Mouse (Mus musculus): ENCODE measurements around the gene Etv6.

Etv6 gene

DNA sequence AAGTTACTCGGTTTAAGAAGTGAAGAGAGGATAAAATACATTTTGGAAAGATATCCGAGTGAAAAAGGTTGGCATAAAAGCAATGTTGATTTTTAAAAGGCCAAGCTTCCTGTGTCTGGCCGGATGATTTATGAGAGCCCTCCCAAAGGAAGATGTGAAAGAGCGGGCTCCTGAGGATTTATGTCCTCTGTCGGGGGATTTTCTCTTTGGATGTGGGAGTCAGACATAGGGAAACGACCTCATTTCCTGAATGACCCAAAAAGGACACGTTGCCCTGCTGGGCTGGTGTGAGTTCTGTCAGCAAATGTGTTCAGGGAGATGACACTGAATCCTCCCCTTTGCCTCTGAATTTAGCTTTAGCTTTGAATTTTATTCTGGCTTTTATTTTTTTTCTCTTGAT, 8.0 kb downstream of the Etv6 start:
- no peak for DNase-seq (ENCODE audit: low spot score in 2 of 2)

DNA sequence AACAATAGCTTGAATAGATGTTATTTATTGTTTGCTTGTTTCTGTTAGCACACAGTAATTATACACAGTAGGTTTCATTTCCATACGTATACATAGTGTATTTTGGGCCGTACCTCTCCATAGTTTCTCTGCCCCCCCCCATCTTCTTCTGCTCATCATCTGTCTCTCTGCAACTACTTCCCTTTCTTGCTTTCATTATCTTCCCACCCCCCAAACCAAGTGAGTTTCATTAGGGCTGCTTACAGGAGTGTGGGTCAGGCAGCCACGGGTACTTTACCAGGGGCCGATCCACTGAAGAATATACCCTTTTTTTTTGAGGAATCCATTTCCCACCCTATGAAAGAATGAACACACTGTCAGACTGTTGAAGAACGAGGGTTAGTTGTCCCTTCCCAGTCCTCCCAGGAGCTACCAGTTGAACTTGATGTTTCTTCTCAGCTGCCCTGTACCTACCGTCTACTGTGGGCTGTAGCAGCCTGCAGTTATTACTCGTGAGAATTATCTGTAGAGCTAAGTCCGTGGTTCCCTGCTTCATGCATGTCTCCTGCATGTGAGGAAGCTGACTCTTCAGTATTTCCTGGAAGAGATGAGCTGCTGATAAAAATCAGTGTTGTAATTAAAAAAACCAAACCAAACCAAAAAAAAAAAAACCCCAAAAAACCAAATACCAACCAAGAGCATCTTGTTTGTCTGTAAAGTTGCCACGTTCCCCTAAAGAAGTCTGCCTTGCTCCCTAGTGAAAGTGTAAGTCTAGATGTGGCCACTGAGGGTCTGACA, 9.8 kb downstream of the Etv6 start:
- no peak for DNase-seq (ENCODE audit: low spot score in 2 of 2)

DNA sequence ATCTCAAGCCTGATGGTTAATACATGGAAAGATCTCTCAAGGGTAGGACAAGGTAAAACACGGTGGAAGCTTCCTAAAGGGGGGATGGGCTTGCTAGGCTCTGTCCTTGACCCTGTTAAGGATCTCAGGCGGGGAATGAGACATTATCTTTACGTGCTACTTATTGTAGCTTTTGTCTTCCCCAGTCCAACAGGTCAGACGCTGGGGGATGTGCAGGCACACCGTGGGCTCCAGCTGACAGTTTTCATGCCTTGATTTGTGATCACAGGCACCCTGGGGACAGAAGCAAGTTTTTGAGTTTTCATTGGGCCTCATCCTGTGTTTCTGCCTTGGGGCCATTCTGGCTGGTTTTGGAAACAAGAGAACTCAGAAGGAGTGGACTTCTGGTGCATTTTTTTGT, 10.6 kb downstream of the Etv6 start:
- DNase-seq (ENCODE audit: low spot score in 2 of 2): no peak

DNA sequence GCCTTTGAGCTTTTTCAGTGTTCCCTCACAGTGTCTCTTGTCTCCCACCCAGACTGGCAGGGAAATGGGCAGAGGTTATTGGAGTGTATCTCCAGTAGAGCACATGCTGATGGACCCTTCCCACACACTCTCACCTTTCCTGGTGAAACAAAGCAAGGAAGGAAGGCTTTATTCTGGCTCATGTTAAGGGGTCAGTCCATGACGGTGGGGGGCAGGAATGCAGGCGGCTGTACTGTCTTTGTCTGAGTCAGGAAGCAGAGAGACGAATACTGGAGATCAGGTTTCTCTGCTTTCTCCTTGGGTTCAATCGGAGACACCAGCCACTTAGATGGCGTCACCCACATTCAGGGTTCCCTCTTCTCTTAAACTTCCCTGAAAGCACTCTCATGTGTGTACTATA, 11.7 kb downstream of the Etv6 start:
- no peak for DNase-seq (ENCODE audit: low spot score in 2 of 2)

DNA sequence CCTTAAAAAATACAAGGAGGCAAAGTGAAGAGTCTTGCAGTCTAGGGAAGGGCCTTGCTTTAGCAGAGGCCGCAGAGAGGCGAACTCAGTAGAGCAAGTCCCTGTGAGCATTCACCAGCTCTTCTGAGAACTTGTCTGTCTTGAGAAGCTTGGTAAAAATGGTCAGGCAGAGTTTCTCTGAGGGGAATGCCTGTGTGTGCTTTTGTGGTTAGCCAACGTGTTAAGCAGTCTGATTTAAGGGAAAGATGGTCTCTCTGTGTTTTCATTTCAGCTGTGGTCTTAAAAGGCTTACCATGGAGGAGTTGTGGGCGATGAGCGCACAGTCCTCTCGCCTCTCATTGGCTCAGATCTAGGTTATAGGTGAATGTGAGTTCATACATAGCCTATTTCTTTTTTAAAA, 12.5 kb downstream of the Etv6 start:
- DNase-seq (ENCODE audit: low spot score in 2 of 2): no peak

DNA sequence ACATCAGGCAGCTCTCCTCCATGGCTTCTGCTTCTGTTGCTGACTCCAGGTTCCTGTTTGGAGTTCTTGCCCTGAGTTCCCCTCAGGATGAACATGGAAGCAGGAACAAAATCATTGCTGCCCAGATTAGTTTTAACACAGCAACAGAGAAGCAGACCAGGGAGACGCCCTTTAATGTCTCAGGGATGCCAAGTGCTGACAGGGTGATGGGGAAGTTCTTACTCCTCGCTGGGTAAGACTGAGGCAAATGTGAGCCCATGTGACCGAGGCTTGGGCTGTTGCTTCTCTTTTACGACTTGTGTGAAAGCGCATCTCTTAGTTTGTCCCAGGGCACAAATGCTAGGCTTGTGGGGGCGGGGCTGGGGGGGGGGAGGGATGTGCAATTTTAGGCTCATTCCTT, 13.5 kb downstream of the Etv6 start:
- DNase-seq (ENCODE audit: low spot score in 2 of 2): no peak

DNA sequence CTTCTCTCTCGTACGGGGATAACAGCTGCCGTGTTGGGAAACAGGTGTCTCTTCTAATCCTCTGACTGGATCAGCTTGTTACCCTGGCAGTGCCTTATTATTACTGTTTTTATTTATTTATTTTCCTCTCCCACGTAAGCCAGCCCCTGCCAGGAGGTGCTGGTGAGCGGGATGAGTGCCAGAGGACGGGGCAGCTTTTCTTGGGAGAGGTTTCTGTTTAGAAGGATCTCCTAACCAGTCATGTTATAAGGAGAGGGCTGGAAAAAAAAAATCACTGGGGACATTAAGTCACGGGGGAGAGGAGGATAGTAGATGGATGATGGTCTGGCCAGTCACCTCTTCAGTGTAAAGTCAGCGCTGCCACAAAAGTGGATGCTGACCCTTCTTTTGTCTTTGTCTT, 15.0 kb downstream of the Etv6 start:
- no peak for DNase-seq (ENCODE audit: low spot score in 2 of 2)

DNA sequence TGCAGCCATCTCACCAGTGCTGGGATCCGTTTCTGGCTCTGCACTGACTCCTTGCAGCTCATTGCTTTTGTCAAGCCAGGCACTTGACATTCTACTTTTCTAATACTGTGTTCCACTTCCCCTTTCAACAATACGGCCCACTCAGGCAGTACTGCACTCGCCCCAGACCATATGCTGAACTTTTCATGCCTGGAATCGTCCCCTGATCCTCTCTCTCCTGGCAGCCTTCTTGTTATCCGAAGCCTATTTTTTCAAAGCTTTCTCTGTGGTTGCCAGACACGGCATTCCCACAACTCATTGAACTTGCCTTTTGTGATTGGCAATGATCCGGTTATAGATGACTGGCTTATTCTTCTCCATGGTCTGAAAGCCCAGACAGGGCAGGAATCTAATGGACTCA, 16.4 kb downstream of the Etv6 start:
- DNase-seq (ENCODE audit: low spot score in 2 of 2): no peak

DNA sequence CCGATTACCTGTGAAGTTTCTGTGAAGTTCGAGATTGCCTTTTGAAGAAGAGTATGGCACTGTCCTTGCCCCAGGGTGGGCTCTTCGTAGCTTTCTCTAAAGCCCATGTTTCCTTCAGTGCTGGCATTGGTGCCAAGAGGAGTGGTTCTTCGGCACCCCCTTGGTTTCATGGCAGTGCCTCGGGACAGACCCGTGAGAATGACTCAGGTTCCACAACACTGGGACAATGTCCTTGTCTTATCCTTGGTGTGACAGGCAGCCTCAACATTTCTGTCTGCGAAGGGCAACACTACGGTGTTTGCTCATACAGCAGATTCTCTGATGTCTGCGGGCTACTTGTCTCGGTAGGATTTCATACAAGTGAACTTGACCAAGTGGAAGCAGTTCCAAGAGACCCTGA, 17.6 kb downstream of the Etv6 start:
- no peak for DNase-seq (ENCODE audit: low spot score in 2 of 2)

DNA sequence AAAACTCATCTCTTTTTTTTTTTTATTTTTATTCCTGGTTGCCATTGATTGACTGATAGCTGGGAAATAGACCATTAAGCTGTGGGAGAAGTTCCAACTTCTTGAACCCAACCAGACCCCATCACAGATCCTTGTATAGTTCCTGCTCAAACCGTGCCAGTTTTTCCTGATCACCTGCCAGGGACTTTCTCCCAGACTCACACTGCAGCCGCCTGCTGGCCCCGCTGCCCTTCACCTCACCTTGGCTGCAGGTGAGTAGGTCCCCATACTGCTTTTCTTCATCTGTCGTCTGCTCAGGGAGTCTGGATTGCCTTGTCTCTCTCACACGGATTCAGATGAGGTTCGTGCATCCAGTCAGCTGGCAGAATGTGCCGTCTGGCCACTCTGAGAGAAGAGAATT, 18.1 kb downstream of the Etv6 start:
- no peak for DNase-seq (ENCODE audit: low spot score in 2 of 2)

DNA sequence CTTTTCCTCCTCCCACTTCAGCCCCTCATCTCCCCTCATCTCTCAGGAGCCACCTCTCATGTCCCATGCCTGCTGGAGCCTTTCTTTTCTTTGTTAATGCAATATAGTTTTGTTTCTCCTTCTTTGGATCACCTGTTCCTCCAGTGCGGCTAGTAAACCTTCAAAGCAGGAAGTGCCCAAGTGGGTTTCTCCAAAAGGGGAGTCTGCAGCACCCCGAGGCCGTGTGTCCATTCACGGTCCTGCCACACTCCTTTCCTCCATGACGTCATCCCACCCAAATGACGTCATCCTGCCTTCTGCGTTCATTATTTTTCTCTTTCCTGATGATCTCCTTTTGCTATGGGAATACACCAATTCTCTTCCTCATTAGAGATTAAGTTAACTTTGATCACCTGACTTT, 20.1 kb downstream of the Etv6 start:
- DNase-seq (ENCODE audit: low spot score in 2 of 2): no peak

DNA sequence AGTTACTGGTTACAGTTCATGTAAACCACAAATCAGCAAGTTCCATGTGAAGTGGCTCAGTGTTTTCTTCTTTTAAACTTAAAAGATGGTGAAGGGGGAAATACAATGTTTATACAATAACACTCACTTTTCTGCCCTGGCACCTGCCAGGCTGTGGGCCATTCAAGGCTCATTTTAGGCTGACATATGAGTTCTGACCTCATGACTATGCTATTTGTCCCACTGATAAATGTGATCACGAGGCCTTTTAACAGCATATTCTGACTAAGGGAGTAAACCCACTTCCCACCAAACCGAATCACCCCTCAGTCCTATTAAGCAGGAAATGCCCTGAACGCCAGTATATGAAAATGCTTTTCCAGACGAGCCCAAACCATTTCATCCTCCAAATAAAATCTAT, 23.0 kb downstream of the Etv6 start:
- DNase-seq (ENCODE audit: low spot score in 2 of 2): no peak

DNA sequence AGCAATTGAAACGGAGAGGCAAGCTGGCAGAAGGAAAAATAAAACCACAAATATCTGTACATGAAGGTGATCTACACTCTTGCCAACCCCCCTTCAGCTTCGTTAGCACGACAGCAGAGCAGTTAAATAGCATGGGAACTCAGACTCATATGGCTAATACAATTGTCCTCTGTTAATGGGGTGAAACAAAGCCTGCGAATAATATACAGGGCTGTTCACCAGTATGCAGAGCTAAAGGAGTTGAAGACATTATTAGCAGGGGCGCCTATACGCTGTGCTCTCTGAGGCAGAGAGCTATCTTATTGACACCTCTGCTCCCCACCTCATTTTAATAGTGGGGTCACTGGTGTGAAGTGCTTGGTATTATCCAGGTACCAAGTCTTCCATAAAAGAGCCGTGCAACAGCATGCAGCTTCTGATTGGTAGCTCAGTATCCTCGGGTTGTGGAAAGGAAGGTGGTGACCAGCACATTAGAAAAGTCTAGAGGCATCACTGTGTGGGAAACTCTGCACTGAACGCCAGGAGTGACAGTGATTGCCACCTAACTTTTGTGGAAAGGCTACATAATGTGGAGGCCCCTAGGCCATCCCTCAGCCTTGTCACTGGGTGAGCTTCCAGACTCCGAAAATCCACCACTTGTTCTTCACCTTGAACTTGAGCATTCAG, 23.5 kb downstream of the Etv6 start:
- no peak for DNase-seq (ENCODE audit: low spot score in 2 of 2)

DNA sequence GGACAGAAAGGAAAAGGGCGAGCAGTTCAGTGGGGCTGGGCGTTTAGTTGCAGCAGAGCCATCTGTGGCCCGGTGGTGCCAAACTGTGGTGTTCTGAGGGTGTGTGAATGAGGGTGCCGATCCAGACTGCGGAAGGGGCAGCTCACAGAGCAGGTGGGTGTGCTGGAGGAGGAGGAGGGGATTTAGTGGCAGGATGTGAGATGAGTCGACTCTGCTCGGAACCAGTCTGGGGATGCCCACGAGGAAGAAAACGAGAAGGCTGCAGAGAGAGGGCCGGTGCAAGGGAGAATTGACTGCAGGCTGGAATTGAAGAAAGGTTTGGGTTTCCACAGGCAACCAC, 24.0 kb downstream of the Etv6 start:
- DNase-seq (ENCODE audit: low spot score in 2 of 2): peak in 1 of 2 experiments; percentile 56

DNA sequence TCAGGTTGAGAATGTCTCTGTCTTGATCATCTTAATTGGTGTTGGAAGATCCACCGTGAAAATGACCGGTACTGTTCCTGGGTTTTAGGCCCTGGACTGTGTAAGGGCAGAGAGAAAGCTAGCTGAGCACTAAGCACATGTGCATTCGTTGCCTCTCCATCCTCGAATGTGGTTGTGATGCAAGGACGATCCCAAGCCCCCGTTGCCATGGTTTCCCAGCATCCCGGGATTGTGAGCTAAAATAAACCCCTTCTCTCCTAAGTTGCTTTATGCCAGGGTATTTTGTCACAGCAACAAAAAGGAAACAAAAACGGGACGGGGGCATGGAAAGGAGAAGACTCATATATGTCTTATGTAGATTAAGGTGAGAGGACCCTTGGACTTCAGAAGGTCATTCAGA, 24.5 kb downstream of the Etv6 start:
- DNase-seq (ENCODE audit: low spot score in 2 of 2): no peak

DNA sequence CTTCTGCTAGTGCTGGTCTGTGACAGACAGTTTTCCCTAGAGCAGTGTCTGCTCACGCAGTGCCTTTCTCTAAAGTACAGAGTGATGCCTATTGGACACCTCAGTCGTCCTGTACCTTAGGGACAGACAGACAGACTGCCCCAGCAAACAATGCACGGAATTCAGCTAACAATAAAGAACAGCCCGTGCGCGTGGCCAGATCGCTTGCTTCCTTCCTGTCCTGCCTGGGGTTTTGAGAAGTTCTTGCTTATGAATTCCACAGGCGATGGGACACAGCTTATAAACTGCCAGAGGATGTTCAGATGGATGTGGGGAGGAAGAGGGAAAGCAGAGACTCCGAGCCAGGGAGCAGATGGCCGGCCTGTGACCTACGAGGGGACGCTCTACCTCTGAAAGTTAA, 25.3 kb downstream of the Etv6 start:
- no peak for DNase-seq (ENCODE audit: low spot score in 2 of 2)

DNA sequence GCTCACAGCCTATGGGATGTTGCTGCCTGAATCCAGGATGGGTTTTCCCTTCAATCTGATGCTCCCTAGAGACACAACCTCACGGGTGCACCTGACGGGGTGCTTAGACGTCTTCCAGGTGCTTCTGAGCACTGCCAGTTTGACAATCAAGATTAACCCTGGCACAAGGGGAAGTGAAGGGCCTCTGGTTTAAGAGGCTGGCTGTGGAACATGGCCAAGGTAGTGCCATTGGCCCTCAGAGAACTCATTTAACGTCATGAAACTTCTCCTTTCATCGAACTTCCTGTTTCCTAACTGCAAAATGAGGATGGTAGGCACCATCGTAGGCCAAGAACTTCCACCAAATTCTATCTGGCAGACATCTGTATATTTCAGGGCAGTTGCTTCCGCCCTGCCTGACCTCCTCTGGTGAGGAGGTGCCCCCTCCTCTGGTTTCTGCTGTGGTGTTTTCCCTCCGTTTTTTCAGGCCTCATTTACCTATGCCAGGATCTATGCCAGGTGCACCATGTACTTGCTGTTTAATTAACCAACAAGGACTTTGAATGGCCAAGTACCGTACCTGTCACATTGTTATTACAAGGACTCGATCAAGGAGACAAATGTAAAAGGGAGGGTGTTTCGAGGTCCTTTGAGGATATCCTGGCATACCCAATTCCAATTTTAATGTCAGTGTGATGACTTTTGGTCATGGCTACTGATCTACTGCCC, 29.7 kb downstream of the Etv6 start:
- DNase-seq (ENCODE audit: low spot score in 2 of 2): no peak

DNA sequence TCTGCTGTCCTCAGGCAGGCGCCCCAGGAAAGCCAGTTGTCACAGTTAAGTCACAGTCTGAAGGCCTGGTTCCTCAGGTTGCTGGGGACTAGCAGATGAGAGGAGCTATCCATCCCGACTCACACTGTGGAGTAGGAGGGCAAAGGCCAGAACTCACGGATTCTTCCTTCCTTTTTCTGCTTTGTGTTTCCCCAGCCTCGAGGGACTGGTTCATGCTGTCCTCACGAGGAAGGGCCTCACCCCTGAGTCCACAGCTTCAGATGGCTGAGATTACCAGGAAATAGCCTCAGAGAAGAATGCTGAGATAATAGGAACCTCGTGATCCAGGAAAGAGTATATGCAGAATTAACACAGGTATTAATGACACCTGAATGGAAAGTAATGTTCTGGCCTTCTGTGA, 30.6 kb downstream of the Etv6 start:
- DNase-seq (ENCODE audit: low spot score in 2 of 2): no peak

DNA sequence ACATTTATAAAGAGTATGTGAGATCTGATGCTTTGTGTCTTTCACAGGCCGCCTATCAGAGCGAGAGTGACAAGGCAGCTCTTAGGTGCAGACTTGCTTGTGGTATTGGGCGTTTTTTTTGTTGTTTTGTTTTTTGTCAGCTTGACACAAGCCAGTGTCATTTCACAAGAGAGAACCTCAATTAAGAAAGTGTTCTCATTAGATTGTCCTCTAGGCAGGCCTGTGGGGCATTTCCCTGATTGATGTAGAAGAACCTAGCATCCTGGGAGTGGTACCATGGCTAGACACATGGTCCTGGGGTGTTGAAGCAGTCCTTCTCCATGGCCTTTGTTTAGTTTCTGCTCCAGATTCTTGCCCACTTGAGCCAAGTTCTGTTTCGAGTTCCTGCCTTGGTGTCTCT, 31.5 kb downstream of the Etv6 start:
- no peak for DNase-seq (ENCODE audit: low spot score in 2 of 2)

DNA sequence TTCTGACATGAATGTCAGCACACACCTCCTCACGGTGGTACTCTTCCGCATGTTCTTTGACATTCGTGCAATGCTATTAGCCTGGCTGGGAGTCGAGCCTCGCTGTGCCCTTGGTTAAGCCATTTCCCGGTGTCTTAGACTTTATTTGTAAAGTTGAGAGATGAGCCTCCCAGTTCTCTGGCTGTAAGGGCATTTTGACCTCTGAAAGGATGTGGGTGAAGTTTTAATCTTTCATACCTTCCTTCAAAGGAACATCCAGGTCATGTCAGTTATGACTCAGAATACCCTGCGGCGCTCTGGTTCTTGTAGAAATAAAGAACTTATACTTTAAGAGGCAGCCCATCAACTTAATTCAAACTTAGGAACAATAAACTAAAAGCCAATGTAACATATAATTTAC, 32.0 kb downstream of the Etv6 start:
- no peak for DNase-seq (ENCODE audit: low spot score in 2 of 2)

DNA sequence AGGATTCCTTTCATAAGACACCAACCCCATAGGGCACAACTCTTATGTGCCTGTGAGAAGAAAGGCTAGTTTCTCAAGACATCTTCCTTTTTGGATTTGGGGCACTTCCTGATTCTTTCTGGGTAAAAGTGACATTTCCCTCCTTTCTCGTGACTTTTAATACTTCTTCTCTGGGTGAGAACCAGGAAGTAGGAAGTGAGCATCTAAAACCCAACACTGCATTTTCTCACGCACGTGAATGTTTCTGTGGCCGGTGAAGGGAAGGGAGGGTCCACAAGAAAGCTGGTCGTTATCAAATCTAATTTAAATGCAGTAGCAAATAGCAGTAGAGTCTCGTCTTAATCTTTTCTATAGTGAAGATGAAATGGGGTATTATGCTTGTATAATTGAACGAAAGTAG, 36.9 kb downstream of the Etv6 start:
- no peak for DNase-seq (ENCODE audit: low spot score in 2 of 2)

DNA sequence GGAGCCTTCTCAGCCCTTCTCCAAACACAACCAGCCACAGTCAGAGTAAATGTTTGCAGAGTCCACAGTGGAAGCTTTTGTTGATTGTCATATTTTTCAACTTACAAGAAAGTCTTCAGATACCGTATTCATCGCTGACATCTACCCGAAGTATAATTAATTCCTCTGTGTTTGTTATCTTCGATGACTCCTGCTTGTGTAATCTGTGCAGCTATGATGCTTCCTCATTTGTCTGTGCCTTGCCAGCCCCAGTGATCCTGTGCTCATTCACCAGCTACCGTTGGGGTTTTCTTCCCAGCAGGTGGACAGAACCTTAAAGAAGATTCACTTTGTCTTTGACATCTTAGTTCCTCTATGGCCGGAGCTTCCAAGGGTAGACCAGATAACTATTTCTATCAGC, 37.4 kb downstream of the Etv6 start:
- DNase-seq (ENCODE audit: low spot score in 2 of 2): no peak

DNA sequence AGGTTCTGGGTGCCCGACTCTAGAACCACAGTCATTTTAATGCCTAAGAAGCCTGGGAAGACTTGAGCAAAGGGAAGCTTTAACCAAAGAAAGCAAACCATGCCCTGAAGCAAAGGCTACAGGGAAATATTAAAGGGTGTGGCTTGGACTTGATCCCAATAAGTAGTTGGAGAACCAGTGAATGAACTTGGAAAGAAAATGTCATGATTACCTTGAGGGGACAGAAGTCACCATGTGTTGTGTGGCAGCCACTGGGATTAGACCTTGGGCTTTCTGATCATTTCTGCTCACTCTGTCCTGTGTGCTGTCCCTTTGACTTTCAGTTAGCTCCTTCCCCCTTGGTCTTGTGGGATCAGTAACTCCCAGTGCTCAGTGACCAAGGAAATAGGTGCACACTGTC, 38.9 kb downstream of the Etv6 start:
- no peak for DNase-seq (ENCODE audit: low spot score in 2 of 2)
